Mouse (Mus musculus) urinary bladder, postnatal 36 days (tissue): Measurements from ENCODE around the gene Jph2.

ENCODE experiments used
- DNase-seq, 2 experiments: peaks; one replicate each; pipeline ENCODE4 v3.0.0; 2022; ENCODE audit warnings: low spot score in 2 of 2, mixed read lengths in 1 of 2

Jph2 gene

GRCm38 (mm10) chr2:163397905-163398304 is at the start of gene Jph2:
Gene Jph2 (minus strand): TSS chr2:163397993.
- DNase-seq = peak in 1 of 2 experiments; percentile 24

DNA sequence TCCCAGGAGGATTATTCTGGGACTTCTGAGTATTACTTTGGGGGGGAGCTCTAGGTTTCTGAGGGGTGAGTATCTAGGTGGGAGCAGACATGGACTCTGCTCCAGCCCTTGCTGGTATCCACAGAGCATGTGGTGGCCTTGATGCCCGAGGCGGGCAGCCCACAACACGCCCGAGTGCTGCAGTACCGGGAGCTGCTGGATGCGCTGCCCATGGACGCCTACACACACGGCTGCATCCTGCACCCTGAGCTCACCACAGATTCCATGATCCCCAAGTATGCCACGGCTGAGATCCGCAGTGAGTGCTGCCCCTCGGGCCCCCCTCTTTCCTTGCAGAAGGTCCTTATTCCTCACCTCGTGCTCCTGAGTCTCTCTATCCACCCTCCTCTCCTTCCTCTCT is 49.6 kb upstream of the Jph2 start:
- no peak for DNase-seq

DNA sequence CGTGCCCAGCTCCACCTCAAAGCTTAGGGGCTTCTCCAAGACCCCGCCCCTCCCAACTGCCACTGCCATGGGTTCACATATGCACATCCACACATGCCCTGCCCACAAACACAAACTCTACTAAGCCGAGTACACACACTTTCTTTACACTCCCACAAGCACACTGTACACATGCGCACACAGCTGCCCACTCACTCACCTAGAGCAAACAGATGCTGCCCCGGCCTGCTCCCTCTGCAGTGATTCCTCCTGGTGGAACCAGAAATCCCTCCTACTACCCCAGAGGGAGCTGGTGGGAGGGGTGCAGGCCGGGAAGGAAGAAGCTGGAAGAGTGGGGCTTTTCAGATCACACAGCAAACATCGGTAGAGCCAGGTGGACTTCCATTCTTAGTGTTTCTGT is 46.2 kb upstream of the Jph2 start:
- no peak for DNase-seq

- DNase-seq = no peak
Measured at GRCm38 (mm10) chr2:163443543-163443942, 45.8 kb upstream of the Jph2 start.

GRCm38 (mm10) chr2:163439488-163439887 is 41.7 kb upstream of the Jph2 start:
- no peak for DNase-seq

- DNase-seq = peak in 1 of 2 experiments; percentile 15
Measured at GRCm38 (mm10) chr2:163438619-163439451, 41.0 kb upstream of the Jph2 start.

DNA sequence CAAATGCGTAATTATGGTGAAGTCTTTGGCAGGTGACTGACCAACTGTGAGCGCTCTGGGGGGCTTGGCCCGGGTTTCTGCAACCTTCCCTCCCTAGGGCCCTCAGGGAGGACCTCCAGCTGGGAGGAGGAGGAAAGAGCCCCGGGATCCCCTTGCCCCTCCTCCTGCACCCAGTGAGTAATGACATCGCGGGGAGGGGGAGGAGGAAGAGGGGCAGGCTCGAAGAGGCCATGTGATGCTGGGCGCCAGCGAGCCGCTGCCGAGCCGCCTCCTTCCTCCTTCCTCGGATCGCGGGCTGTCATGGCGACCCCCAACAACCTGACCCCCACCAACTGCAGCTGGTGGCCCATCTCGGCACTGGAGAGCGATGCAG is 40.4 kb upstream of the Jph2 start, which contains the start of gene Gdap1l1:
Gene Gdap1l1, plus strand, starts transcription at position 231 of the 373 bp plus-strand sequence.
- DNase-seq = no peak

DNA sequence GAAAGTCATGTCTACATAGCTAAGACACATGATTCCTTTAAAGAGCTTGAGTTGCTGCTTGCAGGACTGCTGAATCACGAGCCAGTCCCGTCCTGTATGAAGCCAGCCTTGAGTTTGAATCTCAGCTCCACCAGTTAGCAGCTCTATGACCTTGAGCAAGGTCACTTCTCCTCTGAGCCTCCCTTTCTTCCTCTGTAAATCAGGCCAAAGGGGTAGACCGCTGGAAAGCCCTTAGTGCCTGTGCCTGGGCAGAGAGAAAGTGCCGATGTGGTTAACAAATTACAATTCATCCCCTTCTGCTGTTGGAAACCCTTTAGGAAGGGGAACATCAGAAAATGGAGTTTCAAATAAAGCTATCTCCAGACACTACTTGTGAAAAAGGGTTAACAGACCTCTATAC is 40.0 kb upstream of the Jph2 start:
- DNase-seq = no peak

GRCm38 (mm10) chr2:163433971-163434370 is 36.2 kb upstream of the Jph2 start:
- DNase-seq = no peak

- DNase-seq = no peak
Measured at GRCm38 (mm10) chr2:163431289-163431688, 33.5 kb upstream of the Jph2 start.

DNA sequence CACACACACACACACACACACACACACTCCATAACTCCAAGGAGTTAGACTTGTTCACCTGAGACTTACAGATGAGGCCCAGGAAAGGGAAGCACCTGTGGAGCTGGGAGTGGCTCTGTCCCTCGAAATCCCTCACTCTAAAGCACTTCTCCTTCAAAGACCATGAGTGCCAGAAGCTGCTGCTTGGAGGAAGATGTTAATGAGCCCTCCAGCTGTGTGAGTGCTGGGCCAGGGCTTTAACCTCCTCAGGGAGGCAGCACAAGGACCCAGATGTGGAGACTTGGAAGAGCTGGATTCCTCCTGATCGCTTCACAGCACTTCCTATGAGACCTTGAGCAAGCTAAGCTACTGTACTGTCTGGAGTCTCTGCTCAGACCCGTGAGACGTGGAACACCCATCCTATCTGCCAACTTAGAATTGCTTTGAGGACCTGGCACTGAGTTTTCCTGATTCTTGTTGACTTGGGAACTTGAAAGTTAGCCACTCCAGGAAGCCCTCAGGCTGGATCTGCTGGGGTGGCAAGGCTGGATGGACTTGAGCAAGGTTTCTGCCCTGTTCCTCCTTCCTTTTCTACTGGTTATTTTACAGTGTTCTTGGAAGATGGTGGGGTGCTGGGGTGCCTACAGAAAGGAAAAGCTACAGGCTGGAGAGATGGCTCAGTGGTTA is 30.7 kb upstream of the Jph2 start:
- no peak for DNase-seq

- DNase-seq = no peak
Measured at GRCm38 (mm10) chr2:163424597-163424996, 26.8 kb upstream of the Jph2 start, which contains the start of gene Oser1. Gene Oser1 (minus strand): TSS chr2:163424697.

GRCm38 (mm10) chr2:163422895-163423660 is 25.3 kb upstream of the Jph2 start:
- DNase-seq = no peak

- no peak for DNase-seq
Measured at GRCm38 (mm10) chr2:163420366-163420886, 22.6 kb upstream of the Jph2 start.

GRCm38 (mm10) chr2:163419346-163420045 is 21.7 kb upstream of the Jph2 start:
- peak; percentile 99 to 100 for DNase-seq

DNA sequence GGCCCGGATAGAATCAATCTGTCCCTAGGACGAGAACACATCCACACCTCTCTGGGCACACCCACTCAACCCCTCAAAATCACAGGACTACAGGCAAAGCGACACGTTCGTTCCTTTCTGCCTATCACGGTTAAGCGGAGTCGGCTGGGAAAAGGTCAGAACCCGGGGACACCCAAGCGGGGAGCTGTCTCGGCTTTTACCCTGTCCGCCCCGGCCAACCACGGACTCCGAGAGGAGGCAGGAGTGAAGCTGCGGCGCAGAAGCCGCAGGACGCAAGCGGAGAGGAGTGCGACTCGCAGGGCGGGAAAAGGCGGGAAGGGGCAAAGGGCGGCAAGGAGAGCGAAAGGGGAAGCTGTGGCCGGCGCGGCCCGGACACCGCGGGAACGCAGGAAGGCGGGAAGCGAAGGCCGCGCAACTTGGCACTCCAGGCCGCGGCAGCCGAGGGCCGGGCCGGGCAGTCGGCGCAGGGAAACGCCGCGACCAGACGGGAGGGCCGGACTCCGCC is 21.1 kb upstream of the Jph2 start:
- peak in 1 of 2 experiments; percentile 13 for DNase-seq

DNA sequence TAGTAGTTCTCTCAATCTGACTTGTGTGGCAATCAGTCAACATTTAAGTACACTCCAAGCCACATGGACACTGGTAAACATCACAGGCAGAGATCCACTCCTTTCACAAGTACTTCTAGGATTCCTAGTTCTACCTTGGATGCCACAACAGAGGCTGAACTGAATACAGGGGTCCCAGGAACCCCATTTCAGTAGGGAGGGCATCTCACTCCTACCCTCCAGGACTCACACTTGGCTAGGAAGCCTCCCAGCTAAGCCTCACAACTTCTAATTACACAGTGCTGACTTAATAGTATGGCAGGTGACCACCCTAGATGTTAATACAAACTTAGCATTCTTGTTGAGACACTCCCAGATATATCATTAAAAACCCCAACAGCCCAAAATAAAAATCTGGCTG is 20.0 kb upstream of the Jph2 start:
- DNase-seq = no peak

- no peak for DNase-seq
Measured at GRCm38 (mm10) chr2:163417026-163417425, 19.2 kb upstream of the Jph2 start.

- DNase-seq = no peak
Measured at GRCm38 (mm10) chr2:163412846-163413590, 15.2 kb upstream of the Jph2 start.

- DNase-seq = no peak
Measured at GRCm38 (mm10) chr2:163412419-163412818, 14.6 kb upstream of the Jph2 start.
